Mouse (Mus musculus) spleen, adult 2 months (tissue): Measurements from ENCODE around the gene Zbed4. TPM values are rescaled to one million over a fixed set of nuclear protein-coding genes. Genes with fewer than 3 reads are reported as not detected.

ENCODE experiments used
- DNase-seq, 2 experiments: peaks; one replicate each; pipeline versions ENCODE4 v3.0.0 to v3.0.0-alpha.2; 2012 to 2021; ENCODE audit warnings: low spot score in 2 of 2, low read depth in 1 of 2
- H3K27ac ChIP-seq: fragments of 200-500 bp; 2 replicates; pipeline ENCODE4 v1.5.1; 2012; ENCODE audit warnings: low read length, inconsistent platforms; ENCODE audit not compliant: insufficient read depth
- H3K27me3 ChIP-seq: fragments of 200-500 bp; 2 replicates; pipeline ENCODE4 v1.6.1; 2012; ENCODE audit warnings: mild to moderate bottlenecking, moderate library complexity, low read length, inconsistent platforms; ENCODE audit not compliant: control insufficient read depth, insufficient read depth
- H3K36me3 ChIP-seq: fragments of 200-500 bp; 2 replicates; pipeline ENCODE4 v1.6.1; 2012; ENCODE audit warnings: mild to moderate bottlenecking, low read length, inconsistent platforms; ENCODE audit not compliant: control insufficient read depth, insufficient read depth
- H3K4me1 ChIP-seq: fragments of 200-500 bp; 2 replicates; pipeline ENCODE4 v1.6.1; 2011; ENCODE audit warnings: inconsistent platforms; ENCODE audit not compliant: control insufficient read depth, insufficient read depth, insufficient read length
- H3K4me3 ChIP-seq: fragments of 200-500 bp; 2 replicates; pipeline ENCODE4 v1.5.1; 2011; ENCODE audit warnings: mild to moderate bottlenecking, inconsistent platforms; ENCODE audit not compliant: insufficient read depth, insufficient read length; ENCODE audit errors: extremely low read depth
- CTCF ChIP-seq: fragments of 200-500 bp; IDR thresholded peaks from 2 replicates; pipeline ENCODE4 v1.5.1; 2011; ENCODE audit warnings: mild to moderate bottlenecking, inconsistent platforms; ENCODE audit not compliant: insufficient read depth, insufficient read length, insufficient replicate concordance; ENCODE audit errors: extremely low read depth
- POLR2A ChIP-seq: fragments of 200-500 bp; IDR thresholded peaks from 2 replicates; pipeline ENCODE4 v1.6.1; 2011; ENCODE audit warnings: low read depth, low read length, inconsistent platforms
- WGBS: fragments of 180-500 bp; shearing (Covaris S2); methylation state at CpG from one replicate; pipeline ENCODE4 v1.1.7; 2018; 5-methylcytosine and 5-hydroxymethylcytosine counted together
- polyA plus RNA-seq: library from polyadenylated mRNA; depleted of rRNA; stranded (reverse); fragments of >200 nt; gene quantifications from 2 replicates; pipeline ENCODE4 v1.2.3, GENCODE M21; 2012

Zbed4 gene
- polyA plus RNA-seq, 1 experiment, result 5.8 TPM

DNA sequence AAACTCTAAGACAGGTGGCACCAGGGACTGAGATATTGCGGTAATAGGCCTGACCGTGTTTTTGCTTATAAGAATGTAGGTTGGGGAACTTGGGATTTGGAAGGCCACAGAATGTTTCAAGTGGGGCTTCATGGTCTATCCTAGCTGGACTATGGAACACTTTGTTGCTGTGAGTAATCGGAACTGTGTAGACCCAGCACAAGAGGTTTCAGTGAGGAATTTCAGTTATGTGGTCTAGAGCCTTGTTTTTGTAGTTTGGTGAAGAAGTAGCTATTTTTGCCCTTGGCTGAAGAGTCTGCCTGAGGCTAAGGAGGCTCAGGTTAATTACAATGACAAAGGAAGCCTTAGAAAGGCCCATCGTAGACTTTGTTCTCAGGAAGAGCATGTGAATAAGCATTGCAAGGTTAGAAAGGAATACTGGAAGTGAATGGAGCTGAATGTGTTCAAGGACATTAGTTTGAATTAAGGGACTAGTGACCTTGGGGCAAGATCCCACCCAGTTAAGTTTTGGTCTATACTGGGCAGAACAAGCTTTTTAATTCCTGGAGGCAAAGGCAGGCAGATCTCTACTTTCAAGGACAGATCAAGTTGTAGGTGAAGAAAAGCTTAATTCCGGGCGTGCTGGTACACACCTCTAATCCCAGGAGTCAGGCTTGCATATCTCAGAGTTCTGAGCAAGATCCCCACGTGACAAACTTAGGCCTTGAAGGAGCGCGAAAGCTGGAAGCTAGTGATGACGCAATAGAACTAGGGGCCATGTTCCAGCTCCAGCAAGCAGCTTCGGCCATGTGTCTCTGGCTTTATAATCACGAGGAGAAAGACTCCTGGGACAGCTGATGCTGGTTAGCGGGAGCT, 42.6 kb upstream of the Zbed4 start:
- 91% methylated on average over 13 of the region's 13 CpGs for WGBS
- H3K27ac ChIP-seq, result no peak overlapping the region
- peaks cover 76% of the 10 kb centered on the region for H3K36me3 ChIP-seq
- H3K27me3 ChIP-seq, result no peaks in the 10 kb centered on the region
- DNase-seq, result no peak
- H3K4me3 ChIP-seq, result no peak overlapping the region
- TF ChIP-seq CTCF (no peak), POLR2A (no peak)
- H3K4me1 ChIP-seq, result no peaks in the 10 kb centered on the region

DNA sequence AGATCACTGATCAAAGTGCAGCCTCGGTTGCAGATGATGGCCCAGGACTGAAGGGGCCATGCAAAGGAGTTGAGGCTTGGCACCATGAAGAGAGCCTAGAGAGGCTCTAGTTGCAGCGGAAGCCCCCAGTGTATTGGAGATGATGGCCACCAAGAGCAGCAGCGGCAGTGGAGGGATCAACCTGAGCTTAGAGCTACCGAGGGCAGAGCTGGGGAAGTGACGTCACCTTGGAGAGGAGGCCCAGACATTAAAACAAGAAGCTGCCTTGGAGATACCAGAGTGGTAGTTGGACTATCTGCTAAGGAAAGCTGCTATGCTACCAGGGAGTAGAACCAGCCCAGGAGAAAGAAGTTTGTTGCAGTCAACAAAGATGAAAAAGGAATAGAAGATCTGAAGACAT, 41.6 kb upstream of the Zbed4 start:
- Histone ChIP-seq H3K27me3 (no peaks in the 10 kb centered on the region), H3K4me1 (no peaks in the 10 kb centered on the region), H3K36me3 (peaks cover 72% of the 10 kb centered on the region), H3K4me3 (no peak overlapping the region), H3K27ac (no peak overlapping the region)
- whole genome bisulfite sequencing, result 92% methylated on average over 5 of the region's 5 CpGs
- DNase-seq, result no peak
- TF ChIP-seq POLR2A, result no peak
- TF ChIP-seq CTCF, result no peak

DNA sequence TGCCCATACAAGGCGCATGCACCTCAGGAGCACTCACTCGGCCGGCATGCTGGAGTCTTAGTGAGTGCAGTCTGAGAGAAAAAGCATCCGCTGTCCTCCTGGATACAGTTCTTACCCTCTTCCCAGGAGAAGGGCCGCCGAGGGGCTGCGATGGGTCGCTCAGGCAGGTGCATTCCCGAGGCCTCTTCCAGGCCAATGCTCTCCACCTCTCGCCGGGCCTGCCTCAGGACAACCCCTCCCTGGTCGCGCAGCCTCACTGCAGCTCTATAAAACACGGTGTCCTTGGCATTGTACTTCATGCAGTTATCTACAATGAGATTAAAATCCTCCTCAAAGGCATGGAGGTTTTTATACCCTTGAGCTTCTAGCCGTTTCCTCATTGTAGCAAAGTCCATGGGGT, 39.0 kb upstream of the Zbed4 start:
- no peak overlapping the region for H3K27ac ChIP-seq
- WGBS, result 96% methylated on average over 15 of the region's 15 CpGs
- TF ChIP-seq POLR2A, result no peak
- no peak for TF ChIP-seq CTCF
- no peak for DNase-seq
- H3K27me3 ChIP-seq, result no peaks in the 10 kb centered on the region
- no peak overlapping the region for H3K4me3 ChIP-seq
- H3K4me1 ChIP-seq, result no peaks in the 10 kb centered on the region
- H3K36me3 ChIP-seq, result peaks cover 62% of the 10 kb centered on the region

DNA sequence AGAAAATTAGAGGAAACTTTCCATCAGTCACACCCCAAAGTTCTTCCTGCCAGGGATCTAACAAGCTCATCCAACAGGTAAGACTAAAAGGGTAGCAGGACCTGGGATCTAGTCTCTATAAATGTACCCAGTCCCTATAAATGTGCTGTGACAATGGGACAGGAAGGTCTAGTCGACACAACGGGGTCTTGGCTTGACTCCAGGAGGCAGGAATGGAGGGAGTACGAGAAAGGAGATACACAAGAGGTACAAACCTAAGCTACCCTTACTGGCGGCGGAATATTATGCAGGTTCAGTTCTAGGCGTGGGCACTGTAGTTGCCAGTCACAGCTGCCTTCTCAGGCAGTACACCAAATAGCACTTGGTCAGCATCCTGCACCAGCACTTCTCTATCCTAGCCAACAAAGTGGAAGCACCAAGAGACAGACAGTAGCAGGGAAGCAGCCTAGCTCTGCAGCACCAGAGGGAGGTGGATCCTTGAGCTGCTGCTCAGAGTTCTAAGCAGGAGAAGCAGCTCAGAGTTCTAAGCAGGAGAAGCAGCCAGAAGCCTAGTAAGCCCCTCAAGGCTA, 37.4 kb upstream of the Zbed4 start:
- TF ChIP-seq CTCF (no peak), POLR2A (no peak)
- peaks cover 59% of the 10 kb centered on the region for H3K36me3 ChIP-seq
- no peaks in the 10 kb centered on the region for H3K4me1 ChIP-seq
- no peak overlapping the region for H3K27ac ChIP-seq
- H3K4me3 ChIP-seq, result no peak overlapping the region
- WGBS, result 88% methylated on average over 6 of the region's 6 CpGs
- DNase-seq, result no peak
- no peaks in the 10 kb centered on the region for H3K27me3 ChIP-seq

DNA sequence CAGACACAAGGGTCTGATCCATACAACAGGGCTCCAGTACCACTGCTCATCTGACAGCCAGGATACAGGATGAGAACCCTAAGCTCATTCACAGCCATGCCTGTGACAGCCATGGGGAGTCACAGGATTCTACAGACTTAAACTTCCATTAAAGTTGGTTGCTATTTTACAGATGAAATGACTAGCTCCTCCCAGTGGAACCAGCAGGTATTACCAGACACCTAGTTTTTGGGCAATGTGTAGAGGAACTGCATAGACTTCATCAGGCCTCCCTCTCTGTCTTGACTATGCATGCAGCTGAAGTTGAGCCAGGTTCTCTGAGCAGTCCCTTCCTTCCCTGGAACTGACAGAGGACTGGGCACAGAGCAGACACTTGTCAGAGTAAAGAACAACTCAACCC, 35.1 kb upstream of the Zbed4 start:
- H3K36me3 ChIP-seq, result peaks cover 43% of the 10 kb centered on the region
- H3K4me1 ChIP-seq, result no peaks in the 10 kb centered on the region
- peak in 1 of 2 experiments; percentile 31 for DNase-seq

DNA sequence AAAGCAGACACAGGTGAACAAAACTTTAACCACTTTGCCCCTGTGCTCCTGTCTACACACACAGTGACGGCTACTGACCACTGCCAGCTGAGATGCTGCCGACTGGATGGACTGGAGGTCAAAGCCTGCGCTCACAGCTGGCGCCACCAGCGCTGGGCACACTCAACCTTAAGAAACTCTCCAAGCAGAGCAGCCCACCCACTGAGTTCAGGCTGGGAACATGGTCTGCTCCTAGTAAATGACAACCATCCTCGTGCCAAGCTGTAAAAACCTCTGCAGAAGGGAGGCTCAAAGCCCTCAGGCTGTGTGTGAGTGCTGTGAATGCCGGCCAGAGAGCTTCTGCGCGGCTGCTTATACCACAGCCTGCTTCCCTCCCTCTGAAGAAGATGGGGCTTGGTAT, 34.2 kb upstream of the Zbed4 start:
- no peak overlapping the region for H3K27ac ChIP-seq
- no peaks in the 10 kb centered on the region for H3K27me3 ChIP-seq
- WGBS, result 89% methylated on average over 9 of the region's 9 CpGs
- H3K4me1 ChIP-seq, result no peaks in the 10 kb centered on the region
- TF ChIP-seq CTCF, result no peak
- no peak for TF ChIP-seq POLR2A
- peaks cover 35% of the 10 kb centered on the region for H3K36me3 ChIP-seq
- H3K4me3 ChIP-seq, result no peak overlapping the region
- DNase-seq, result no peak

More for the DNA sequence above, 35.1 kb upstream of the Zbed4 start:
- H3K27ac ChIP-seq, result no peak overlapping the region
- TF ChIP-seq POLR2A, result no peak
- TF ChIP-seq CTCF, result no peak
- no peaks in the 10 kb centered on the region for H3K27me3 ChIP-seq
- no peak overlapping the region for H3K4me3 ChIP-seq

DNA sequence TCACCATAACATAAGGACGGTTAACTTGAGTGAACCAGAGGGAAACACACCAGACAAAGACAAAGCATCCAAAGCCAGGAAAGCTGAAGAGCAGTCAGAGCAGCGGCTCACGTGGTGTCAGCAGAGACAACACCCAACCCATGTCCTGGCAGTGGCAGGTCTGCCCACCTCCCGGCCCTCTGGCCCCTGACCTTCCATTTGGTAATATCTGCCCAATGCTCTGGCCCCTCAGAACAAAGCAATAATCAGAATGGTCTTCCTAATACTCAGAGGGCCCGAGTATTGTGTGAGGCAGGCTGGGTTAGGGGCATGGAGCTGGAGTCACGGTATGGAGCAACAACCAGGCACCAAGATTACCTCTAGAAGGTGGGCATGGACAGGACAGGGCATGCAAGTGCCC, 28.3 kb upstream of the Zbed4 start:
- 95% methylated on average over 6 of the region's 6 CpGs for WGBS
- no peak overlapping the region for H3K4me3 ChIP-seq
- no peak for DNase-seq
- no peaks in the 10 kb centered on the region; the same call in 1 of the 2 replicates for H3K4me1 ChIP-seq
- peaks cover 15% of the 10 kb centered on the region for H3K36me3 ChIP-seq
- no peak overlapping the region for H3K27ac ChIP-seq
- H3K27me3 ChIP-seq, result no peaks in the 10 kb centered on the region
- no peak for TF ChIP-seq CTCF
- no peak for TF ChIP-seq POLR2A
